Mouse (Mus musculus): ENCODE measurements around the gene Polr3gl.

The Polr3gl gene

GRCm38 (mm10) chr3:96597435-96597891 is 3.5 kb upstream of the Polr3gl start:
- peak; percentile 59 to 63 for DNase-seq

GRCm38 (mm10) chr3:96596855-96597254 is 2.9 kb upstream of the Polr3gl start:
- DNase-seq = peak; percentile 53 to 57

- DNase-seq = peak; percentile 91 to 94
Observed at GRCm38 (mm10) chr3:96596228-96596707, 2.3 kb upstream of the Polr3gl start, which contains the start of gene Ankrd34a. Ankrd34a (plus strand) TSS chr3:96596636.

- peak; percentile 58 for DNase-seq
Observed at GRCm38 (mm10) chr3:96595661-96596060, 1.7 kb upstream of the Polr3gl start.

- peak in 1 of 2 experiments; percentile 48 for DNase-seq
Observed at GRCm38 (mm10) chr3:96594851-96595250, 870 bp upstream of the Polr3gl start.

GRCm38 (mm10) chr3:96593374-96593773 is 607 bp downstream of the Polr3gl start:
- peak; percentile 42 to 52 for DNase-seq

- DNase-seq = no peak
Observed at GRCm38 (mm10) chr3:96590657-96591056, 3.3 kb downstream of the Polr3gl start.

- peak in 1 of 2 experiments; percentile 35 for DNase-seq
Observed at GRCm38 (mm10) chr3:96583386-96583785, 10.6 kb downstream of the Polr3gl start.

- no peak for DNase-seq
Observed at GRCm38 (mm10) chr3:96581771-96582515, 12.0 kb downstream of the Polr3gl start.

- DNase-seq = peak in 1 of 2 experiments; percentile 29
Observed at GRCm38 (mm10) chr3:96581141-96581540, 12.8 kb downstream of the Polr3gl start.

- DNase-seq = peak; percentile 96
Observed at GRCm38 (mm10) chr3:96579885-96580454, 14.0 kb downstream of the Polr3gl start.

GRCm38 (mm10) chr3:96579239-96579750 is 14.7 kb downstream of the Polr3gl start:
- DNase-seq = no peak

GRCm38 (mm10) chr3:96578561-96579238 is 15.3 kb downstream of the Polr3gl start:
- DNase-seq = no peak

GRCm38 (mm10) chr3:96577566-96577965 is 16.4 kb downstream of the Polr3gl start:
- DNase-seq = no peak

GRCm38 (mm10) chr3:96576690-96577541 is 17.1 kb downstream of the Polr3gl start, which contains the start of gene Gm16253:
Gm16253 (plus strand) TSS chr3:96576984.
- peak; percentile 83 to 88 for DNase-seq

- peak in 1 of 2 experiments; percentile 31 for DNase-seq
Observed at GRCm38 (mm10) chr3:96576005-96576658, 17.8 kb downstream of the Polr3gl start.

GRCm38 (mm10) chr3:96575272-96575984 is 18.6 kb downstream of the Polr3gl start:
- no peak for DNase-seq

- DNase-seq = no peak
Observed at GRCm38 (mm10) chr3:96573611-96574511, 20.1 kb downstream of the Polr3gl start.

- no peak for DNase-seq
Observed at GRCm38 (mm10) chr3:96571896-96572698, 21.9 kb downstream of the Polr3gl start.

Data from cerebellum, postnatal 14 days (tissue).